Mouse (Mus musculus) cerebellum, adult 2 months (tissue): ENCODE data around the gene Pex11a.

Source experiments
- CTCF ChIP-seq: fragments of 200-500 bp; IDR thresholded peaks from 2 replicates; pipeline ENCODE4 v1.5.1; 2011; ENCODE audit warnings: low read depth, mild to moderate bottlenecking, control low read depth, low read length, moderate library complexity, borderline replicate concordance; ENCODE audit not compliant: insufficient read depth
- POLR2A ChIP-seq: fragments of 200-500 bp; IDR thresholded peaks from 2 replicates; pipeline ENCODE4 v1.6.1; 2011; ENCODE audit warnings: low read length, control low read depth, borderline replicate concordance; ENCODE audit not compliant: insufficient read depth

- TF ChIP-seq CTCF: no peak
- TF ChIP-seq POLR2A: no peak
Observed at GRCm38 (mm10) chr7:79762106-79762505, 19.2 kb upstream of the Pex11a start.
